Mouse (Mus musculus) midbrain, embryonic 16.5 days (tissue): ENCODE results near the gene Olfr414. TPM values are rescaled to one million over a fixed set of nuclear protein-coding genes. Genes with fewer than 3 reads are reported as not detected.

Experiments
- ATAC-seq: fragments of 200-750 bp; cut with Nextera tagmentation; 2 replicates; pipeline ENCODE4 v1.8.0; 2017; ENCODE audit warnings: moderate TSS enrichment
- H3K27ac ChIP-seq: fragments of 300-500 bp; sonication (generic); 2 replicates; pipeline ENCODE4 v1.5.1; 2014; ENCODE audit warnings: mild to moderate bottlenecking, low read length, mixed read lengths
- H3K27me3 ChIP-seq: fragments of 300-500 bp; sonication (generic); 2 replicates; pipeline ENCODE4 v1.6.1; 2014; ENCODE audit warnings: low read depth, low read length, mixed read lengths; ENCODE audit not compliant: control insufficient read depth, insufficient read depth
- H3K36me3 ChIP-seq: fragments of 300-500 bp; sonication (generic); 2 replicates; pipeline ENCODE4 v1.6.1; 2014; ENCODE audit warnings: mild to moderate bottlenecking, low read length, moderate library complexity, mixed read lengths; ENCODE audit not compliant: control insufficient read depth, insufficient read depth
- H3K4me1 ChIP-seq: fragments of 300-500 bp; sonication (generic); 2 replicates; pipeline ENCODE4 v1.6.1; 2014; ENCODE audit warnings: mild to moderate bottlenecking, low read length, mixed read lengths; ENCODE audit not compliant: control insufficient read depth, insufficient read depth
- H3K4me2 ChIP-seq: fragments of 300-500 bp; sonication (generic); 2 replicates; pipeline ENCODE4 v1.6.1; 2014; ENCODE audit warnings: mild to moderate bottlenecking, low read length, mixed read lengths
- H3K4me3 ChIP-seq: fragments of 300-500 bp; sonication (generic); 2 replicates; pipeline ENCODE4 v1.5.1; 2014; ENCODE audit warnings: low read depth, mild to moderate bottlenecking, low read length, moderate library complexity, mixed read lengths
- H3K9ac ChIP-seq: fragments of 300-500 bp; sonication (generic); 2 replicates; pipeline ENCODE4 v1.6.1; 2014; ENCODE audit warnings: low read depth, low read length, mixed read lengths
- H3K9me3 ChIP-seq: fragments of 300-500 bp; sonication (generic); replicated peaks from 2 replicates; pipeline ENCODE4 v1.6.1; 2014; ENCODE audit warnings: mild to moderate bottlenecking, low read length, mixed read lengths; ENCODE audit not compliant: control insufficient read depth, poor library complexity, severe bottlenecking
- WGBS: fragments of 180-500 bp; shearing (Covaris S2); extraction: QIAGEN DNeasy Blood & Tissue Kit; methylation state at CpG from one replicate; pipeline ENCODE4 v1.1.7; 2014; 5-methylcytosine and 5-hydroxymethylcytosine counted together
- polyA plus RNA-seq: library from polyadenylated mRNA; unstranded; fragments of >200 nt; fragmentation: Nextera tagmentation; extraction: Ambion mirVana; gene quantifications from 2 replicates; pipeline ENCODE4 v1.2.1, GENCODE M21; 2015

Gene Olfr414
- not detected in 2 replicates for polyA plus RNA-seq

- no peak within 1 kb of the TSS for H3K4me2 ChIP-seq
- no peak within 1 kb of the TSS for H3K9ac ChIP-seq
- H3K36me3 ChIP-seq, result no peaks in the 10 kb centered on the region
- H3K27me3 ChIP-seq, result no peaks in the 10 kb centered on the region
- H3K9me3 ChIP-seq, result no peaks in the 10 kb centered on the region
- ATAC-seq, result no peak
- no peaks in the 10 kb centered on the region for H3K4me1 ChIP-seq
- 65% methylated on average over 1 of the region's 1 CpGs for WGBS
- no peak within 1 kb of the TSS for H3K4me3 ChIP-seq
- H3K27ac ChIP-seq, result no peak within 1 kb of the TSS
Measured at GRCm38 (mm10) chr1:174423764-174424163, at the start of gene Olfr414. Gene Olfr414 (plus strand): TSS chr1:174424064.

GRCm38 (mm10) chr1:174390746-174391145, 33.1 kb upstream of the Olfr414 start, which contains the start of gene Olfr248:
Gene Olfr248 (plus strand): TSS chr1:174391046.
- H3K4me3 ChIP-seq, result no peak within 1 kb of the TSS
- H3K4me2 ChIP-seq, result no peak within 1 kb of the TSS
- no peak for ATAC-seq
- no peaks in the 10 kb centered on the region for H3K27me3 ChIP-seq
- 90% methylated on average over 2 of the region's 2 CpGs for WGBS
- H3K27ac ChIP-seq, result no peak within 1 kb of the TSS
- H3K9me3 ChIP-seq, result no peaks in the 10 kb centered on the region
- no peaks in the 10 kb centered on the region for H3K4me1 ChIP-seq
- H3K36me3 ChIP-seq, result no peaks in the 10 kb centered on the region
- H3K9ac ChIP-seq, result no peak within 1 kb of the TSS

- WGBS, result 88% methylated on average over 4 of the region's 4 CpGs
- no peaks in the 10 kb centered on the region for H3K36me3 ChIP-seq
- no peaks in the 10 kb centered on the region for H3K9me3 ChIP-seq
- H3K9ac ChIP-seq, result no peak overlapping the region
- H3K27ac ChIP-seq, result no peak overlapping the region
- H3K27me3 ChIP-seq, result no peaks in the 10 kb centered on the region
- H3K4me1 ChIP-seq, result no peaks in the 10 kb centered on the region
- no peak overlapping the region for H3K4me3 ChIP-seq
- no peak for ATAC-seq
- H3K4me2 ChIP-seq, result no peak overlapping the region
Measured at GRCm38 (mm10) chr1:174422959-174423358, 905 bp upstream of the Olfr414 start.

GRCm38 (mm10) chr1:174426180-174426986, 2.5 kb downstream of the Olfr414 start:
- no peaks in the 10 kb centered on the region for H3K36me3 ChIP-seq
- no peaks in the 10 kb centered on the region for H3K9me3 ChIP-seq
- no peak for ATAC-seq
- H3K27me3 ChIP-seq, result no peaks in the 10 kb centered on the region
- H3K4me1 ChIP-seq, result no peaks in the 10 kb centered on the region
- no peak overlapping the region for H3K4me2 ChIP-seq
- no peak overlapping the region for H3K27ac ChIP-seq
- WGBS, result 64% methylated on average over 3 of the region's 3 CpGs
- no peak overlapping the region for H3K9ac ChIP-seq
- H3K4me3 ChIP-seq, result no peak overlapping the region

GRCm38 (mm10) chr1:174427402-174427801, 3.5 kb downstream of the Olfr414 start:
- Histone ChIP-seq H3K36me3 (no peaks in the 10 kb centered on the region), H3K27me3 (no peaks in the 10 kb centered on the region), H3K4me1 (no peaks in the 10 kb centered on the region), H3K27ac (no peak overlapping the region), H3K4me2 (no peak overlapping the region), H3K4me3 (no peak overlapping the region), H3K9ac (no peak overlapping the region), H3K9me3 (no peaks in the 10 kb centered on the region)
- WGBS, result 88% methylated on average over 1 of the region's 1 CpGs
- no peak for ATAC-seq

GRCm38 (mm10) chr1:174428407-174428806, 4.5 kb downstream of the Olfr414 start:
- H3K4me1 ChIP-seq, result no peaks in the 10 kb centered on the region
- no peak overlapping the region for H3K9ac ChIP-seq
- no peak overlapping the region for H3K4me3 ChIP-seq
- no peak for ATAC-seq
- WGBS, result 96% methylated on average over 2 of the region's 2 CpGs
- no peak overlapping the region for H3K4me2 ChIP-seq
- H3K9me3 ChIP-seq, result no peaks in the 10 kb centered on the region
- no peaks in the 10 kb centered on the region for H3K27me3 ChIP-seq
- no peak overlapping the region for H3K27ac ChIP-seq
- H3K36me3 ChIP-seq, result no peaks in the 10 kb centered on the region

GRCm38 (mm10) chr1:174434121-174434520, 10.3 kb downstream of the Olfr414 start:
- WGBS, result 56% methylated on average over 1 of the region's 1 CpGs
- H3K9me3 ChIP-seq, result 0 out of 2 replicates have a peak, but pooled peaks cover 2% of the 10 kb centered on the region
- no peaks in the 10 kb centered on the region for H3K27me3 ChIP-seq

GRCm38 (mm10) chr1:174441782-174442181, 17.9 kb downstream of the Olfr414 start, which contains the start of gene Olfr220:
Gene Olfr220 (plus strand): TSS chr1:174442082.
- Histone ChIP-seq H3K9ac (no peak within 1 kb of the TSS), H3K27me3 (no peaks in the 10 kb centered on the region), H3K36me3 (no peaks in the 10 kb centered on the region), H3K4me2 (no peak within 1 kb of the TSS), H3K4me1 (no peaks in the 10 kb centered on the region), H3K27ac (no peak within 1 kb of the TSS), H3K4me3 (no peak within 1 kb of the TSS), H3K9me3 (0 out of 2 replicates have a peak, but pooled peaks cover 3% of the 10 kb centered on the region)
- 88% methylated on average over 1 of the region's 1 CpGs for WGBS
- no peak for ATAC-seq

More at GRCm38 (mm10) chr1:174434121-174434520, 10.3 kb downstream of the Olfr414 start:
- no peak overlapping the region for H3K4me2 ChIP-seq
- H3K36me3 ChIP-seq, result no peaks in the 10 kb centered on the region
- no peak overlapping the region for H3K27ac ChIP-seq
- H3K4me1 ChIP-seq, result no peaks in the 10 kb centered on the region
- ATAC-seq, result no peak
- no peak overlapping the region for H3K9ac ChIP-seq
- H3K4me3 ChIP-seq, result no peak overlapping the region

- no peaks in the 10 kb centered on the region for H3K36me3 ChIP-seq
- 85% methylated on average over 2 of the region's 2 CpGs for WGBS
Measured at GRCm38 (mm10) chr1:174455100-174455499, 31.2 kb downstream of the Olfr414 start.

More at GRCm38 (mm10) chr1:174455100-174455499, 31.2 kb downstream of the Olfr414 start:
- H3K27me3 ChIP-seq, result no peaks in the 10 kb centered on the region
- H3K4me1 ChIP-seq, result no peaks in the 10 kb centered on the region
- no peak overlapping the region for H3K4me2 ChIP-seq
- no peak for ATAC-seq
- H3K9ac ChIP-seq, result no peak overlapping the region
- H3K27ac ChIP-seq, result no peak overlapping the region
- no peaks in the 10 kb centered on the region for H3K9me3 ChIP-seq
- H3K4me3 ChIP-seq, result no peak overlapping the region
